Mouse (Mus musculus) layer of hippocampus, postnatal 25 days (tissue): ENCODE measurements around the gene Eif2a. TPM values are rescaled to one million over a fixed set of nuclear protein-coding genes. Genes with fewer than 3 reads are reported as not detected.
"Not testable (repeated sequence)": the region's sequence is repeated elsewhere in the genome, so short reads cannot be mapped to it uniquely, and the experiment has no call there.

Experiments used
- DNase-seq, 2 experiments: peaks; one replicate each; pipeline ENCODE4 v3.0.0; 2022; ENCODE audit warnings: mixed read lengths in 2 of 2, low spot score in 1 of 2; ENCODE audit errors: extremely low spot score in 1 of 2
- total RNA-seq, 2 experiments: library from RNA; stranded (reverse); gene quantifications; 2 replicates each; pipeline ENCODE4 v1.2.3; 2021

The Eif2a gene
- total RNA-seq, 2 experiments from 2014 or later = 47.5 to 48.9 TPM

GRCm38 (mm10) chr3:58519536-58519935, 6.1 kb upstream of the Eif2a start:
- no peak for DNase-seq

- DNase-seq = no peak
Observed at GRCm38 (mm10) chr3:58520286-58520685, 5.3 kb upstream of the Eif2a start.

GRCm38 (mm10) chr3:58521361-58521760, 4.3 kb upstream of the Eif2a start:
- DNase-seq = no peak

GRCm38 (mm10) chr3:58523386-58523785, 2.2 kb upstream of the Eif2a start:
- no peak for DNase-seq

GRCm38 (mm10) chr3:58524246-58524645, 1.4 kb upstream of the Eif2a start:
- DNase-seq = no peak

GRCm38 (mm10) chr3:58525166-58525565, 455 bp upstream of the Eif2a start:
- no peak for DNase-seq

- DNase-seq = no peak
Observed at GRCm38 (mm10) chr3:58526408-58526737, 752 bp downstream of the Eif2a start.

GRCm38 (mm10) chr3:58536573-58536972, 11.0 kb downstream of the Eif2a start:
- DNase-seq = no peak

- DNase-seq = no peak
Observed at GRCm38 (mm10) chr3:58552001-58552811, 26.6 kb downstream of the Eif2a start.

- no peak for DNase-seq
Observed at GRCm38 (mm10) chr3:58556649-58557048, 31.0 kb downstream of the Eif2a start.

- DNase-seq = no peak
Observed at GRCm38 (mm10) chr3:58559887-58560286, 34.3 kb downstream of the Eif2a start.

GRCm38 (mm10) chr3:58561437-58561836, 35.8 kb downstream of the Eif2a start:
- no peak for DNase-seq

GRCm38 (mm10) chr3:58570821-58571220, 45.2 kb downstream of the Eif2a start:
- DNase-seq = no peak

- DNase-seq = peak; percentile 97 to 98
Observed at GRCm38 (mm10) chr3:58576137-58577066, 50.8 kb downstream of the Eif2a start, which contains the start of gene Selenot. TSS of gene Selenot (plus strand) at chr3:58576636.

GRCm38 (mm10) chr3:58577067-58577503, 51.5 kb downstream of the Eif2a start:
- peak; percentile 51 to 62 for DNase-seq

GRCm38 (mm10) chr3:58577506-58578050, 52.0 kb downstream of the Eif2a start:
- DNase-seq = no peak

GRCm38 (mm10) chr3:58581530-58581929, 55.9 kb downstream of the Eif2a start:
- no peak for DNase-seq

- no peak for DNase-seq
Observed at GRCm38 (mm10) chr3:58582297-58582696, 56.7 kb downstream of the Eif2a start.

- no peak for DNase-seq
Observed at GRCm38 (mm10) chr3:58582788-58583426, 57.3 kb downstream of the Eif2a start.

GRCm38 (mm10) chr3:58590544-58590943, 64.9 kb downstream of the Eif2a start:
- DNase-seq = not testable (repeated sequence)
